Mouse (Mus musculus): ENCODE results near the gene Fbln7. TPM values are rescaled to one million over a fixed set of nuclear protein-coding genes. Genes with fewer than 3 reads are reported as not detected.

Fbln7 gene
- total and polyA plus RNA-seq, 2 experiments from 2014 or later, result 3.3 to 4.3 TPM

GRCm38 (mm10) chr2:128863777-128864331 is 1.1 kb downstream of the Fbln7 start:
- DNase-seq (ENCODE audit: low spot score) (peak; percentile 58), ATAC-seq (peak; percentile 79)
- H3K27ac ChIP-seq, result no peak overlapping the region
- peak overlapping the region; percentile 39 for H3K4me3 ChIP-seq (ENCODE audit: low read length)
- under 1% methylated on average over 37 of the region's 38 CpGs for WGBS
- H3K36me3 ChIP-seq (ENCODE audit: insufficient read depth, low read length), result no peaks in the 10 kb centered on the region
- H3K4me2 ChIP-seq (ENCODE audit: low read depth, low read length), result peak overlapping the region; percentile 75
- H3K9me3 ChIP-seq (ENCODE audit: low read length), result no peaks in the 10 kb centered on the region
- H3K4me1 ChIP-seq (ENCODE audit: insufficient read depth, low read length), result no peaks in the 10 kb centered on the region
- peak; percentile 43 for TF ChIP-seq CTCF (IDR thresholded peaks at IDR 0.05; ENCODE audit: low read depth)
- H3K9ac ChIP-seq (replicated peaks; ENCODE audit: low read length), result peak overlapping the region; percentile 18
- H3K27me3 ChIP-seq (ENCODE audit: insufficient read depth, low read length), result no peaks in the 10 kb centered on the region; the same call in 1 of the 2 replicates

DNA sequence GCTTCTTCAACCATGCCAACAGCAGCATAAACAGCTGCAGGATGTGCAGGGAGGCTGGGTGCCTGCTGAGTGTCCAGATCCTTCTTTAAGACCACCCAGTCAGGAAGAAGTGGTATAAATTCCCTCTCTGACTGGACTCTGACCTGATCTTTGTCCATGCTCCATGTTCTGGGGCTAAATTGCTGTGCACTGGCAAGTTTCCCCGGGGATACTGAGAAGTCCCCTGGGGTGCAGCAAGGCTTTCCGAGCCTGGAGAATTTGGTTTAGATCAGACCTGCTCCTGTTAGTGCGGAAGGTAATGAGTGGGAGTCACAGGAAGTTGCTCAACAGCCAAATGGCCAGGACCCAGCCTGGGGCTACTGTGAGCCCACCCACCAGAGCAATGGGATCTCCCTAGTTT is 2.3 kb downstream of the Fbln7 start:
- no peaks in the 10 kb centered on the region; the same call in 1 of the 2 replicates for H3K27me3 ChIP-seq (ENCODE audit: insufficient read depth, low read length)
- DNase-seq (ENCODE audit: low spot score) (no peak), ATAC-seq (no peak)
- H3K9me3 ChIP-seq (ENCODE audit: low read length), result no peaks in the 10 kb centered on the region
- no peak for TF ChIP-seq CTCF (IDR thresholded peaks at IDR 0.05; ENCODE audit: low read depth)
- no peak overlapping the region for H3K4me2 ChIP-seq (ENCODE audit: low read depth, low read length)
- H3K9ac ChIP-seq (replicated peaks; ENCODE audit: low read length), result no peak overlapping the region
- H3K36me3 ChIP-seq (ENCODE audit: insufficient read depth, low read length), result no peaks in the 10 kb centered on the region
- H3K4me1 ChIP-seq (ENCODE audit: insufficient read depth, low read length), result no peaks in the 10 kb centered on the region
- WGBS, result 47% methylated on average over 3 of the region's 3 CpGs
- no peak overlapping the region for H3K4me3 ChIP-seq (ENCODE audit: low read length)
- H3K27ac ChIP-seq, result no peak overlapping the region

DNA sequence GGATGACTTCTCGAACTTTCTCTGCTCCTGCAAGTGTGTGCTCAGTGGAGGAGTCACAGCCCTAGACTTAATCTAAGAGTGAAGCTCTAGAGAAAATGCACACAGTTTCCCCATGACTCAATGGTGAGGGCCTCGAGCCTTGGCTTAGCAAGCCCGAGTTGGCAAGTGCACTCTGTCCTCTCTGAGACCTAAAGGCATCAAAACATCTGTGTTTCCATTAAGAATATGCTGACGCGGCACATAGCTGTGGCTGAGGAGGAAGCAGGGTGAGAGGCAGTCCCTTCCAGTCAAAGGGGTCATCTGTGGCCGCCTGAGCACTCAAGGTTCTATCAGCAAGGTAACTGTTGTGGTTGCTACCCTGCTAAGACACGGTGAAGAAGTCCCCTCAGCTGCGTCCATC is 8.9 kb downstream of the Fbln7 start:
- 73% methylated on average over 8 of the region's 8 CpGs for WGBS
- no peak for DNase-seq (ENCODE audit: low spot score)
- H3K4me2 ChIP-seq (ENCODE audit: low read depth, low read length), result no peak overlapping the region
- H3K9ac ChIP-seq (replicated peaks; ENCODE audit: low read length), result no peak overlapping the region
- H3K36me3 ChIP-seq (ENCODE audit: insufficient read depth, low read length), result no peaks in the 10 kb centered on the region
- no peak overlapping the region for H3K4me3 ChIP-seq (ENCODE audit: low read length)
- H3K4me1 ChIP-seq (ENCODE audit: insufficient read depth, low read length), result no peaks in the 10 kb centered on the region
- no peak overlapping the region for H3K27ac ChIP-seq
- no peaks in the 10 kb centered on the region for H3K27me3 ChIP-seq (ENCODE audit: insufficient read depth, low read length)
- no peak for ATAC-seq
- H3K9me3 ChIP-seq (ENCODE audit: low read length), result no peaks in the 10 kb centered on the region
- TF ChIP-seq CTCF (IDR thresholded peaks at IDR 0.05; ENCODE audit: low read depth), result no peak

DNA sequence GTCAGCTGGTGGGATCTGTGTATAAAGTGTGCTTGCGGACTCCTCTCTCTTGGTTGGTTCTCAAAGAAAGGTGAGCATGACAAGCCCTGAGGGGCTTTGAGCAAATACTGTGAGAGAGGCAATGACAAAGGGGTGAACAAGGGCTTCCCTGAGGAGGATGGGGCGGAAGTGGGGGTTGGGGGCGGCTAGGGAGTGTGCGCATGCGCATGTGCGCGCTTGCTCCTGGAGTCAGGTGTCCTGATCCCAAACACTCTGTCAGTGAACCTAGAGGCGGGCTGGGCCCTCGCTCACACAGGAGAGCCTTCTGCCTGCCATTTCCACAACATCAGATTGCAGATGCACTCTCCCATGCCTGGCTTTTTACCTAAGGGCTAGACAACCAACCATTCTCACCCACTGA is 9.5 kb downstream of the Fbln7 start:
- H3K27me3 ChIP-seq (ENCODE audit: insufficient read depth, low read length), result no peaks in the 10 kb centered on the region
- DNase-seq (ENCODE audit: low spot score) (no peak), ATAC-seq (no peak)
- no peaks in the 10 kb centered on the region for H3K9me3 ChIP-seq (ENCODE audit: low read length)
- TF ChIP-seq CTCF (IDR thresholded peaks at IDR 0.05; ENCODE audit: low read depth), result no peak
- 90% methylated on average over 9 of the region's 9 CpGs for WGBS
- no peak overlapping the region for H3K9ac ChIP-seq (replicated peaks; ENCODE audit: low read length)
- no peaks in the 10 kb centered on the region for H3K4me1 ChIP-seq (ENCODE audit: insufficient read depth, low read length)
- no peaks in the 10 kb centered on the region for H3K36me3 ChIP-seq (ENCODE audit: insufficient read depth, low read length)
- H3K4me2 ChIP-seq (ENCODE audit: low read depth, low read length), result no peak overlapping the region
- no peak overlapping the region for H3K27ac ChIP-seq
- H3K4me3 ChIP-seq (ENCODE audit: low read length), result no peak overlapping the region

DNA sequence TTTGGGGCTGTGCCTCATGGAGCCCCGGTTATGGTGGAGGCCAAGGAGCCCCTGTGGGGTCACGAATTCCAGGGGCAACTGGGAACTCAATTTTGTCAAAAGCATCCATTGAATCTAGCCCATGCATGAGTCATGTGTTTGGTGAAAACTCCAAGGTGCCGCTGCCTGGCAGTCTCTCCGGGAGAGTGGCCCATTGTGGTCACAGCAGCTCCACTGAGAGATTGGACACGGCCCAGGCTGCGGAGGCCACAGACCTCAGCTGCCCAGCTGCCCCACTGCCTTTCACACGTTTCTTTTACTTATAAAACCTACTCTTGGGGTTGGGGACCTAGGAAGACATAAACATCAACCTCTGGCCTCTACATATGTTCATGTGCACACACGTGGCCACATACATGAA is 12.7 kb downstream of the Fbln7 start:
- Histone ChIP-seq H3K4me2 (ENCODE audit: low read depth, low read length) (no peak overlapping the region), H3K4me3 (ENCODE audit: low read length) (no peak overlapping the region), H3K27ac (no peak overlapping the region), H3K9ac (replicated peaks; ENCODE audit: low read length) (no peak overlapping the region), H3K9me3 (ENCODE audit: low read length) (no peaks in the 10 kb centered on the region), H3K4me1 (ENCODE audit: insufficient read depth, low read length) (no peaks in the 10 kb centered on the region), H3K27me3 (ENCODE audit: insufficient read depth, low read length) (no peaks in the 10 kb centered on the region), H3K36me3 (ENCODE audit: insufficient read depth, low read length) (no peaks in the 10 kb centered on the region)
- no peak for ATAC-seq
- 61% methylated on average over 8 of the region's 8 CpGs for WGBS
- TF ChIP-seq CTCF (IDR thresholded peaks at IDR 0.05; ENCODE audit: low read depth), result no peak
- DNase-seq (ENCODE audit: low spot score), result no peak

DNA sequence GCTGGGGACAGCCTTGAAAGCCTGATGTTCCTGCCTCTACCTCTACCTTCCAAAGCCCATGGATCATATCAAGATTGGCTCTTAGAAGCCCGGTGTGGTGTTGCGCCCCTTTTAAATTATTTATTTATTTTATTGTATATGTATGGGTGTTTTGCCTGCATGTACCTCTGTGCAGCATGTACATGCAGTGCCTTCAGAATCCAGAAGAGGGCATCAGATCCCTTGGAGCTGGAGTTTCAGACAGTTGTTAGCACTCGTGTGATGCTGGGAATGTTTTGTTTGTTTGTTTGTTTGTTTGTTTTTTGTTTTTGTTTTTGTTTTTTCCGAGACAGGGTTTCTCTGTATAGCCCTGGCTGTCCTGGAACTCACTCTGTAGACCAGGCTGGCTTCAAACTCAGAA is 18.5 kb downstream of the Fbln7 start:
- DNase-seq (ENCODE audit: low spot score), result no peak
- Histone ChIP-seq H3K9ac (replicated peaks; ENCODE audit: low read length) (no peak overlapping the region), H3K27me3 (ENCODE audit: insufficient read depth, low read length) (no peaks in the 10 kb centered on the region), H3K36me3 (ENCODE audit: insufficient read depth, low read length) (no peaks in the 10 kb centered on the region), H3K27ac (no peak overlapping the region), H3K4me3 (ENCODE audit: low read length) (no peak overlapping the region), H3K4me1 (ENCODE audit: insufficient read depth, low read length) (no peaks in the 10 kb centered on the region), H3K9me3 (ENCODE audit: low read length) (no peaks in the 10 kb centered on the region), H3K4me2 (ENCODE audit: low read depth, low read length) (no peak overlapping the region)
- 74% methylated on average over 4 of the region's 4 CpGs for WGBS
- ATAC-seq, result no peak
- TF ChIP-seq CTCF (IDR thresholded peaks at IDR 0.05; ENCODE audit: low read depth), result peak; percentile 31

DNA sequence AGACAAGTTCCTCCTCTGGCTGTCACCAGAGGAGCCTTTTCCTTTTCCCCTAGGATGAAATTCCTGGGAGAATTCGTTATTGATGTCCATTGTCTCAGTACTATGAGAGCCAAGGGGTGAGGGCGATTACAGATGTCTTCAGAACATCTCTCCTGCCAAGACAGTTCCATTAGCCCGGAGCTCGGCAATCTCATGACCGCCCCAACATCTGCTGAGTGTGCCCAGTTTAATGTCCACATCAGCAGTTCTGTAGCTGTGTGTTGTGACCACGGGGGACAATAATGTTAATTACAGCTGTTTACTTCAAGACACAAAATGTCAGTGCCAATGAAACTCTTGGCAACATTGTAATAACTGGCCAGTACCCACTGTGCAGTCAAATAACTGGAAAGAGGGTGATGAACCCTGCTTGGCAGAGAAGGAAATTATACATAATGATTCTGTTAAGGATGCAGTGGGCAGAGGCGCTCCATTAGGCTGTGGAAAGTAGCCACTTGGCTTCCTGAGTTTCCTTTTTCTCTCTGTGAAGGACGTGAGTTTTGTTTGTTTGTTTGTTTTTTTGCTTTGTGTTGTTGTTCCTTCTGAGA is 22.5 kb downstream of the Fbln7 start:
- Histone ChIP-seq H3K4me2 (ENCODE audit: low read depth, low read length) (no peak overlapping the region), H3K27me3 (ENCODE audit: insufficient read depth, low read length) (no peaks in the 10 kb centered on the region), H3K4me3 (ENCODE audit: low read length) (no peak overlapping the region), H3K27ac (no peak overlapping the region), H3K9ac (replicated peaks; ENCODE audit: low read length) (no peak overlapping the region), H3K4me1 (ENCODE audit: insufficient read depth, low read length) (no peaks in the 10 kb centered on the region), H3K36me3 (ENCODE audit: insufficient read depth, low read length) (no peaks in the 10 kb centered on the region), H3K9me3 (ENCODE audit: low read length) (no peaks in the 10 kb centered on the region)
- ATAC-seq, result 0 out of 2 replicates have a peak, but pooled peaks have one; percentile 40
- DNase-seq (ENCODE audit: low spot score), result peak; percentile 20
- WGBS, result 77% methylated on average over 8 of the region's 8 CpGs
- TF ChIP-seq CTCF (IDR thresholded peaks at IDR 0.05; ENCODE audit: low read depth), result no peak
